ENCODE assay signal across 26 mouse cellular contexts in genomic region chr5:74877185-74877584, GRCm38 (mm10).
A peak's percentile ranks its signal among the peaks of the same experiment; 100 is the strongest.
DNase-seq lines count a peak whose midpoint lies in the region; ATAC-seq and TF ChIP-seq lines count a peak whose summit lies in the region.
"Had no signal": no experiment of that assay in that cellular context is flagged by ENCODE, and none has a peak within 500 bp of the region (broad histone marks: within the 10 kb centered on the region; RNA-seq: fewer than 3 reads in every experiment).

No protein-coding gene starts in this region.

- 48% methylated on average over 6 of the region's 6 CpGs for WGBS in heart, embryonic 12.5 days
- 24% methylated on average over 6 of the region's 6 CpGs for WGBS in intestine, embryonic 14.5 days
- WGBS in intestine, embryonic 16.5 days = 21% methylated on average over 6 of the region's 6 CpGs
- WGBS in lung, embryonic 15.5 days = 28% methylated on average over 6 of the region's 6 CpGs
- WGBS in stomach, embryonic 14.5 days = 27% methylated on average over 6 of the region's 6 CpGs
- WGBS in stomach, postnatal 0 days = 21% methylated on average over 6 of the region's 6 CpGs

- TF ChIP-seq CTCF in stomach, postnatal 0 days (IDR thresholded peaks at IDR 0.05; ENCODE audit: low read depth) = no peak

- H3K36me3 ChIP-seq in heart, embryonic 12.5 days = no peaks in the 10 kb centered on the region
- H3K36me3 ChIP-seq in intestine, embryonic 14.5 days (ENCODE audit: control insufficient read depth, insufficient read depth, low read length) = no peaks in the 10 kb centered on the region
- no peaks in the 10 kb centered on the region for H3K36me3 ChIP-seq in intestine, embryonic 16.5 days (ENCODE audit: control insufficient read depth, insufficient read depth, low read length)
- no peaks in the 10 kb centered on the region for H3K36me3 ChIP-seq in lung, embryonic 15.5 days
- H3K36me3 ChIP-seq in stomach, embryonic 14.5 days (ENCODE audit: control insufficient read depth, insufficient read depth, low read length) = no peaks in the 10 kb centered on the region
- H3K36me3 ChIP-seq in stomach, postnatal 0 days (ENCODE audit: control insufficient read depth, insufficient read depth, low read length) = no peaks in the 10 kb centered on the region
- H3K36me3 ChIP-seq: embryonic facial prominence, embryonic 10.5 days; embryonic facial prominence, embryonic 13.5 days; forebrain, embryonic 12.5 days; forebrain, embryonic 15.5 days; heart, embryonic 13.5 days; hindbrain, embryonic 13.5 days had no signal

- H3K9ac ChIP-seq in heart, embryonic 12.5 days = no peak overlapping the region
- no peak overlapping the region for H3K9ac ChIP-seq in intestine, embryonic 14.5 days (ENCODE audit: low read length)
- no peak overlapping the region for H3K9ac ChIP-seq in intestine, embryonic 16.5 days (ENCODE audit: low read depth, low read length)
- H3K9ac ChIP-seq in lung, embryonic 15.5 days = no peak overlapping the region
- no peak overlapping the region for H3K9ac ChIP-seq in stomach, embryonic 14.5 days (replicated peaks; ENCODE audit: low read depth, low read length)
- no peak overlapping the region for H3K9ac ChIP-seq in stomach, postnatal 0 days (ENCODE audit: low read length)
- H3K9ac ChIP-seq: embryonic facial prominence, embryonic 13.5 days; forebrain, embryonic 12.5 days; forebrain, embryonic 15.5 days; heart, embryonic 13.5 days; hindbrain, embryonic 13.5 days had no signal

- H3K27me3 ChIP-seq in heart, embryonic 12.5 days (replicated peaks) = peaks cover 18% of the 10 kb centered on the region; the same call in 1 of the 2 replicates
- H3K27me3 ChIP-seq in intestine, embryonic 14.5 days (replicated peaks; ENCODE audit: control insufficient read depth, insufficient read depth, low read length) = no peaks in the 10 kb centered on the region
- H3K27me3 ChIP-seq in intestine, embryonic 16.5 days (replicated peaks; ENCODE audit: control insufficient read depth, insufficient read depth, low read length) = no peaks in the 10 kb centered on the region
- H3K27me3 ChIP-seq in lung, embryonic 15.5 days = no peaks in the 10 kb centered on the region
- H3K27me3 ChIP-seq in stomach, embryonic 14.5 days (ENCODE audit: control insufficient read depth, insufficient read depth, low read length) = no peaks in the 10 kb centered on the region
- H3K27me3 ChIP-seq in stomach, postnatal 0 days (ENCODE audit: control insufficient read depth, insufficient read depth, low read length) = no peaks in the 10 kb centered on the region; the same call in 1 of the 2 replicates
- H3K27me3 ChIP-seq: embryonic facial prominence, embryonic 13.5 days; forebrain, embryonic 12.5 days; forebrain, embryonic 15.5 days had no signal

- H3K9me3 ChIP-seq in heart, embryonic 12.5 days (replicated peaks) = no peaks in the 10 kb centered on the region
- H3K9me3 ChIP-seq in intestine, embryonic 14.5 days (ENCODE audit: control insufficient read depth, low read length) = no peaks in the 10 kb centered on the region
- H3K9me3 ChIP-seq in intestine, embryonic 16.5 days (ENCODE audit: control insufficient read depth, low read length) = no peaks in the 10 kb centered on the region
- no peaks in the 10 kb centered on the region for H3K9me3 ChIP-seq in lung, embryonic 15.5 days
- H3K9me3 ChIP-seq in stomach, embryonic 14.5 days (ENCODE audit: control insufficient read depth, low read depth, low read length) = no peaks in the 10 kb centered on the region
- H3K9me3 ChIP-seq in stomach, postnatal 0 days (ENCODE audit: control insufficient read depth, low read length) = no peaks in the 10 kb centered on the region
- H3K9me3 ChIP-seq: embryonic facial prominence, embryonic 10.5 days; embryonic facial prominence, embryonic 13.5 days; forebrain, embryonic 12.5 days; forebrain, embryonic 15.5 days; heart, embryonic 13.5 days; hindbrain, embryonic 13.5 days had no signal

- no peak overlapping the region for H3K4me2 ChIP-seq in heart, embryonic 12.5 days
- 0 out of 2 replicates have a peak overlapping the region, but pooled peaks have one; percentile 4 for H3K4me2 ChIP-seq in intestine, embryonic 14.5 days (ENCODE audit: low read length)
- no peak overlapping the region for H3K4me2 ChIP-seq in intestine, embryonic 16.5 days (ENCODE audit: low read depth, low read length)
- 0 out of 2 replicates have a peak overlapping the region, but pooled peaks have one; percentile 8 for H3K4me2 ChIP-seq in lung, embryonic 15.5 days
- H3K4me2 ChIP-seq in stomach, embryonic 14.5 days (replicated peaks; ENCODE audit: low read depth, low read length) = 0 out of 2 replicates have a peak overlapping the region, but pooled peaks have one; percentile 2
- no peak overlapping the region for H3K4me2 ChIP-seq in stomach, postnatal 0 days (replicated peaks; ENCODE audit: low read depth)
- H3K4me2 ChIP-seq: embryonic facial prominence, embryonic 13.5 days; forebrain, embryonic 12.5 days; forebrain, embryonic 15.5 days; heart, embryonic 13.5 days; hindbrain, embryonic 13.5 days had no signal

- H3K27ac ChIP-seq in heart, embryonic 12.5 days (ENCODE audit: poor library complexity, severe bottlenecking) = no peak overlapping the region
- H3K27ac ChIP-seq in intestine, embryonic 14.5 days (ENCODE audit: low read depth) = no peak overlapping the region
- no peak overlapping the region for H3K27ac ChIP-seq in intestine, embryonic 16.5 days (ENCODE audit: low read length)
- peak overlapping the region; percentile 66 for H3K27ac ChIP-seq in lung, embryonic 15.5 days
- 0 out of 2 replicates have a peak overlapping the region, but pooled peaks have one; percentile 22 for H3K27ac ChIP-seq in stomach, embryonic 14.5 days (ENCODE audit: low read length)
- H3K27ac ChIP-seq in stomach, postnatal 0 days (replicated peaks) = no peak overlapping the region
- H3K27ac ChIP-seq: forebrain, embryonic 12.5 days; forebrain, embryonic 15.5 days; heart, embryonic 13.5 days; hindbrain, embryonic 13.5 days had no signal

- no peak for TF ChIP-seq EP300 in stomach, postnatal 0 days (optimal IDR thresholded peaks at IDR 0.05)

- ATAC-seq in heart, embryonic 12.5 days (ENCODE audit: insufficient number of reproducible peaks, low FRiP score) = no peak
- no peak for ATAC-seq in intestine, embryonic 14.5 days (replicated peaks; ENCODE audit: low FRiP score, low TSS enrichment, low read depth)
- ATAC-seq in intestine, embryonic 16.5 days = no peak
- ATAC-seq in lung, embryonic 15.5 days (ENCODE audit: borderline replicate concordance, extremely low read depth, low FRiP score, low TSS enrichment) = peak; percentile 28; the same call in 1 of the 2 replicates
- no peak for ATAC-seq in stomach, embryonic 14.5 days (ENCODE audit: insufficient number of reproducible peaks, insufficient read depth, low FRiP score, low read depth)
- no peak for ATAC-seq in stomach, postnatal 0 days (ENCODE audit: low FRiP score, low TSS enrichment)
- ATAC-seq: activated CD4-positive, CD25-positive, alpha-beta regulatory T cell, adult 4 months; forebrain, embryonic 15.5 days; hindbrain, embryonic 16.5 days had no signal

- peak; percentile 83 for DNase-seq in heart, adult 11 months
- DNase-seq in intestine, embryonic 14.5 days (ENCODE audit: low spot score) = no peak
- DNase-seq in lung, postnatal 14 days = no peak
- DNase-seq in stomach, postnatal 0 days (ENCODE audit: low spot score) = no peak
- DNase-seq: adrenal gland, adult 8-10 months; adrenal gland, postnatal 25 days; cerebellum, adult 11-12 months; cerebellum, adult 8-10 months; cerebellum, postnatal 10 days; cerebellum, postnatal 36 days; embryo, embryonic 11 days; gastrocnemius, postnatal 25 days; heart, postnatal 14 days had no signal

- no peak overlapping the region for H3K4me3 ChIP-seq in heart, embryonic 12.5 days
- H3K4me3 ChIP-seq in intestine, embryonic 14.5 days (ENCODE audit: low read depth, low read length) = no peak overlapping the region
- no peak overlapping the region for H3K4me3 ChIP-seq in intestine, embryonic 16.5 days (ENCODE audit: low read length)
- H3K4me3 ChIP-seq in lung, embryonic 15.5 days = no peak overlapping the region
- H3K4me3 ChIP-seq in stomach, embryonic 14.5 days (ENCODE audit: low read depth, low read length) = no peak overlapping the region
- H3K4me3 ChIP-seq in stomach, postnatal 0 days (ENCODE audit: low read depth, low read length) = no peak overlapping the region
- H3K4me3 ChIP-seq: embryonic facial prominence, embryonic 10.5 days; embryonic facial prominence, embryonic 13.5 days; erythroblast, embryonic 14.5 days; forebrain, embryonic 12.5 days; forebrain, embryonic 15.5 days; heart, embryonic 13.5 days; hindbrain, embryonic 13.5 days had no signal

- H3K4me1 ChIP-seq in heart, embryonic 12.5 days (replicated peaks) = peaks cover 30% of the 10 kb centered on the region
- peaks cover 42% of the 10 kb centered on the region for H3K4me1 ChIP-seq in intestine, embryonic 14.5 days (replicated peaks; ENCODE audit: control insufficient read depth, insufficient read depth, low read length)
- H3K4me1 ChIP-seq in intestine, embryonic 16.5 days (ENCODE audit: control insufficient read depth, insufficient read depth, low read length) = peaks cover 16% of the 10 kb centered on the region
- peaks cover 49% of the 10 kb centered on the region for H3K4me1 ChIP-seq in lung, embryonic 15.5 days
- peaks cover 28% of the 10 kb centered on the region for H3K4me1 ChIP-seq in stomach, embryonic 14.5 days (ENCODE audit: control insufficient read depth, insufficient read depth, low read length)
- no peaks in the 10 kb centered on the region for H3K4me1 ChIP-seq in stomach, postnatal 0 days (replicated peaks; ENCODE audit: control insufficient read depth, insufficient read depth)

Comparison
In these comparisons a context has a peak if more than half of its experiments do, and no peak if none do; other contexts are left out.
1. H3K27ac ChIP-seq: peak in lung, embryonic 15.5 days (single experiment) and stomach, embryonic 14.5 days (single experiment); none in heart, embryonic 12.5 days (single experiment), intestine, embryonic 14.5 days (single experiment), intestine, embryonic 16.5 days (single experiment) and stomach, postnatal 0 days (single experiment).
2. H3K4me2 ChIP-seq: peak in intestine, embryonic 14.5 days (single experiment), lung, embryonic 15.5 days (single experiment) and stomach, embryonic 14.5 days (single experiment); none in heart, embryonic 12.5 days (single experiment), intestine, embryonic 16.5 days (single experiment) and stomach, postnatal 0 days (single experiment).